Mouse (Mus musculus): ENCODE measurements around the gene Izumo2.
"Not testable (repeated sequence)": the region's sequence is repeated elsewhere in the genome, so short reads cannot be mapped to it uniquely, and the experiment has no call there.

The Izumo2 gene

DNA sequence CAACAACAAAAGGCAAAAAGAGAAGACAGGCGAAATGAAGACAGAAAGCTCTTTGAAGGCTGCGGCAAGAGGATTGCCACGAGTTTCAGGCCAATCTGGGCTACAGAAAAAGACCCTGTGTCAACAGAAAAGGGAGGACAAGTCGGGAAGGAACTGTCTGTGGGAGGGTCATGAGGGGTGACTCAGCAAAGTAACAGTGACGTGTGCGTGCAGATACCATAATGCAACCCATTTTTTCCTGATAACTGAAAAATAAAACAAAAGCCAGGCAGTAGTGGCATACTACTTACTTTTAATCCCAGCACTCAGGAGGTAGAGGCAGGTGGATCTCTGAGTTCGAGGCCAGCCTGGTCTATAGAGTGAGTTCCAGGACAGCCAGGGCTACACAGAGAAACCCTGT lies 10.6 kb upstream of the Izumo2 start:
- DNase-seq (ENCODE audit: low spot score in 2 of 2) = no peak

DNA sequence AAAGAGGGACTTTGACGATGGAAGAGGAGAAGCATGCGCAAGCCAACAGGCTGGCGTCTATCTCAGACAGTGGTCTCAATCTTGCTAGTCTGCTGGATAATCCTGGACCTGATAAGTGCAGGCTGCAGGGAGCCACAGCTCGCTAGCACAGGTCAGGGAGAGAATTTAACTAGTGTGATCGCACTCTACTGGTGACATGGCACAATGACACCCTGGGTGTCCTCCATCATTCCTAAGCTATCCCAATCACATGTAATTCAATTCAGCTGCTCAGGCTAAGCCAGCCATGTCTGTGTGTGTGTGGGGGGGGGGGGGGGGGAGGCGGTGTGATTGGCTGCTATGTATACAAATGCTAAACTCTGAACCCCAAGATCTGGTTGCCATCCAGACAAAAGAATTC lies 6.6 kb upstream of the Izumo2 start:
- no peak for DNase-seq (ENCODE audit: low spot score in 2 of 2)

DNA sequence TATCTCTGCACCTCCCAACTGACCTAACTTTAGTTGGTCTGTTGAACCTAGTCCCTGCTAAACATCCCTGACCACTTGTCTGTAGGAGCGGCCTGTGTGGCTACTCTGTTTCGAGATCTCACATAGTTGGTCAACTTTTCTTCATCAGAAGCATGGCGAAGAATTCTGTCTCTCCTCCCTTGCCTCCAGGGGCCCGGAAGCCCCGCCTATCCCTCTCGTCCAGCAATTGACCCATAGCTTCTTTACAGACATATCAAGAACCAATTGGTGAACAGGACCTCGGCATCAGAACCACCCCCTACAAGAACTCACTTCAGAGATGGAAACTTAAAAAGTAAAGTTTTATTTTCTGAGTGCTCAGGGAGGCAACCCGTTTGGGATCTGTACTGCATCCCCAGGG lies 5.6 kb upstream of the Izumo2 start:
- no peak for DNase-seq (ENCODE audit: low spot score in 2 of 2)

DNA sequence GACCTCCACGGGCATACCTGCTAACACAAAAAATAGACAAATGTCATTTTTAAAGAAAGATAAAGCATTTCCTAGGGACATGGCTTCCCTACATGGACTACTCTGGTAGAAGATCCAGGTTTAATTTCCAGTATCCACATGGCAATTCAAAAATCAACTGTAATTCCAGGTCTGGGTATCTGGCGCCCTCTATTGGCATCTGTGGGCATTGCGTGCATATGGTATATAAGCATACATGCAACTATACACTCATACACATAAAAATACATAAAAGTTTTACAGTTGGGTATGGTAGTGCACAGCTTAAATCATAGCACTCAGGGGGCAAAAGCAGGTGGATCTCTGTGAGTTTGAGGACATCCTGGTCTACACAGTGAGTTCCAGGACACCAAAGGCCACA lies 4.2 kb upstream of the Izumo2 start:
- peak in 1 of 2 experiments; percentile 15 for DNase-seq (ENCODE audit: low spot score in 2 of 2)

DNA sequence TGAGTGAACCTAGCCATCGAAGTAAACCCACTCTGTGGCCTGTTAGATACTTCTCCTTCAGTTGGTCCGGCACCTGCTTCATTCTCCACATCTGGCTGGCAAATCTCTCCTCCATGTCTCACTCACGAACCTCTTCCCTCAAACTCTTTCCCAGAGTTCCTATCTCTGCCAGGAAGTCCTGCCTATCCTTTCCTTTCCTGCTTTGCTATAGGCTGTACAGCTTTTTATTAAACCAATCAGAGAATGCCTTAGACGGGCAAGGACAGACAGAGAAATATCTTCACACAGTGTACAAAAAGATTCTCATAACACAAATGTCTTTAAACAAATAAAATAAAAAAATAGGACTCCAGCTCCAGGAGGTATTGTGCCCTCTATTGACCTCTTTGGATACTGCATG lies 3.5 kb upstream of the Izumo2 start:
- no peak for DNase-seq (ENCODE audit: low spot score in 2 of 2)

DNA sequence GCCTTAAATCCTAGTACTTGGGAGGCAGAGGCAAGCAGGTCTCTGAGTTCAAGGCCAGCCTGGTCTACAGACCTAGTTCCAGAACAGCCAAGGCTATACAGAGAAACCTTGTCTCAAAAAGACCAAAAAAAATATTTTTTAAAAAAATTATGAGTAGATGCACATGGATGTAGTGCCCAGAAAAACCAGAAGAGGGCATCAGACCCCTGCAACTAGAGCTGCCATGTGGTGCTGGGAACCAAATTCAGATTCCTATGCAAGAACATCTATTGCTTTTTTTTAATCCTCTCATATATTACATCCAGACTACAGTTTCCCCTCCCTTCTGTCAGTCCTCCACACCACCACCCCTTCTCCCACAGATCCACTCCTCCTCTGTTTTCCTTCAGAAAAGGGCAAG lies 2.2 kb upstream of the Izumo2 start:
- DNase-seq (ENCODE audit: low spot score in 2 of 2) = no peak

DNA sequence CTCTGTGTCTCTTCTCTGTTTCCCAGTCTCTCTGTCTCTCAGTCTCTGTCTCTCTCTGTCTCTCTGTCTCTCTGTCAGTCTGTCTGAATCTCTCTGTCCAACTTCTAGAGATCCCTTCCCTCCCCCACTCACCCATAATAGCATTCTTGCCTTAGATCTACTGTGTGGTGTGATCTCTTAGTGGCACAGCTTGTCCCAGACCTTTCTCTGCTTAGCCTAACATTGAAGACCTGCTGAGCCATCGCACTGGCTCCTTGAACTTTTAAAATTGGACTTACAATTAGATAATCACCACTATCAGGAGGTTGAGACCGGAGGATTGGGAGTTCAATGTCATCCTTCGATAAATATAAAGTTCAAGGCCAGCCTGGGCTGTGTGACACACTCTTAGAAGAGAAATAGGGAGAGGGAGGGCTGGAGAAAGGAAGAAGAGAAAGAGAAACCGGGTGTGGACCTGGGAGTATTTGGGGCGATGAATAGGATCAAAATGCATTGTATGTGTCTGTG lies 1.3 kb upstream of the Izumo2 start:
- DNase-seq (ENCODE audit: low spot score in 2 of 2) = no peak

DNA sequence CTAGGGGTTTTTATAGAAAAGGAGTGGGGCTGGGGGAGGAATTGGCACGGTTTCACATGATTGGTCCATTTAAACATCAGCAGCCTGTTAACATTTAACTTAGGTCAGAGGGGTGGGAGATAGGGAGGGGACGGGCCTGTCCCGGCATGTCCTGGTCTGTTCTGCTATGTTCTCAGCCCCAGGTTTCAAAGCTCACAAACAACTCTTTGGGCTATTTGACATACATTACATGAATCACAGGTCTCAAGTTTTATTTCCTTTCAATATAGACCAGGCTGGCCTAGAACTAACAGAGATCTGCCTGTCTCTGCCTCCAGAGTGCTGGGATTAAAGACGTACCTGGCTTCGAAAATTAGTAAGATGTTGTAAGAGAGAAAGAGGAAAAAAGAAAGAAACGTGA lies 449 bp upstream of the Izumo2 start:
- not testable (repeated sequence) for DNase-seq (ENCODE audit: low spot score in 2 of 2)

DNA sequence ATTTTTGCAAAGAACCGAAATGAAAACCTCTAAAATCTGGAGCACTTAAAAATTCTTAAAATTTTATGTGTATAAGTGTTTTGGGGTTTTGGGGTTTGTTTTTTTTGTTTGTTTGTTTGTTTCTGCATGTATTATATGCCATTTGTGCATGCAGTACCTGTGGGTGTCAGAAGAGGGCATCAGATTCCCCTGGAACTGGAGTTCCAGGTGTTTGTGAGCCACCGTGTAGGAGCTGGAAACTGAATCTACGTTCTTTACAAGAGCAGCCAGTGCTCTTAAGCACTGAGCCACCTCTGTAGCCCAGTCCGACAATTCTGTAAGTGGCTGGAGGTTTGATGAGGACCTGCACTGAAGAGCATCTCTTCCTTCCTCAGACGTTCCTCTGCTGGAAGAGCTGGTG lies 1.3 kb downstream of the Izumo2 start:
- no peak for DNase-seq (ENCODE audit: low spot score in 2 of 2)

DNA sequence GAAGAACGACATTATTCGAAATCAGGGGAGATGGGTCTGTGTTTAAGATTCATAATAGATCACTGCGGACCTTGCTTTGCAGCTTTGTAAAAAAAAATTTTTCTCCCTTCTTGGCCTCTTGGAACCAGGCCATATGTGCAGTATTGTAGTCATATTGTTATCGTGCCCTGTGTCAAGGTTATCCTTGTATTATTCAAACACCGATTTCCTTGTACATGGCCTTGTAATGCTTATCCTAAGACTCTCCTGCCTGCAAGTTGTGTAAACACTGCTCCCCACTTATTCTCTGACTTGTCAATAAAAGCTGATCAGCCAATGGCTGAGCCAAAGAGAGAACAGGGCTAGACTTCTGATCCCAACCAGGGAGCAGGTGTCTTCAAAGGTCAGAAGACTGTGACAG lies 13.5 kb downstream of the Izumo2 start:
- no peak for DNase-seq (ENCODE audit: low spot score in 2 of 2)

DNA sequence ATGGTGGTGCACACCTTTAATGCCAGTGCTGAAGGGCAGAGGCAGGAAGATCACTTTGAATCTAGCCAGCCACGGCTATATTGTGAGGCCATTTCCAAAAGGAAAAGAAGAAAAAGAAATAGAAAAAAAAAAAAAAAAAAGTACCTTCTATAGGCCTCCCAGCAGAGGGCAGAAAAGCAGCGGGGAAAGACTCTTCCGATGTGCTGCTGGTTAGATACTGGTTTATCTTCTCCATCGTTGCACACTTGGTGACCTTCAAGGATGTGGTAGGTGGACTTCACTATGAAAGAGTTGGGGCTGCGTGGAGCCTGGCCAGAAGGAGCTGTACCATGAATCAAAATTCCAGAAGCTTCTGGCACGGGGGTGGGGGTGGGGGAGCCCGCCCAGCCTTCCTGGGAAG lies 15.8 kb downstream of the Izumo2 start:
- no peak for DNase-seq (ENCODE audit: low spot score in 2 of 2)

DNA sequence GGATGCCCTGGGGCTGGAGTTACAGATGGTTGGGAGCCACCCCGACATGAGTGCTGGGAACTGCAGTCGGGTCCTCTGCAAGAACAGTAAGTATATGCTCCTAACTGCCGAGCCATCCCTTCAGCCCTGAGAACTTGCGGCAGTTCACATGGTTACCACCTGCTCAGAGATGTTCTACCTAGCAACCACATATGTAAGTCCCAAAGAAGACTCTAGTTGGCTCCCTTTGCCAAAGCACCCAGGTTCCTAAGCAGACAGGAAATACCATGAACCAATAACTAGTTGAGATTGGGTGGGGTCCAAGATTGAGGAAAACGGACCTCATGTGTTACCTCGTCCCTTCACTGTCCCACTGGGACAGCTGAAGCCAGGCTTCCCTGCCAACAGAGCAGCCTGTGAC lies 17.8 kb downstream of the Izumo2 start:
- no peak for DNase-seq (ENCODE audit: low spot score in 2 of 2)

DNA sequence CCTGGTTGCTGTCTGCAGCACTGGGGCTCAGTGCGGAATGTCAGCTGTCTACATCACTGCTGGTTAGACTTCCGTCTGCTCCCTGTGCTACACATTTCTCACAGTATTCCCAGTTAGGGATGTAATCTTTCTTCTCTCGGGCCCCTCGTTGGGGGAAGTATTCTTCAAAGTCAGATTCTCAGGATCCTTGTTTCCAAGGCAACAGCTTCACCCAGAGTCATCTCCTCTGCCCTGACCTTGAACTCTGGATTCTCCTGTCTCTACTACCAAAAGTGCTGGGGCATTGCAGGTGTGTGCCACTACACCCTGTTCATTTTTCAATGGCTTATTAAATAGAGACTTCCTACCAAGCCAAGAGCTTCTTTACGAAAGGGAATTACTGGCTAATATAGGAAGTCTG lies 18.6 kb downstream of the Izumo2 start:
- no peak for DNase-seq (ENCODE audit: low spot score in 2 of 2)

DNA sequence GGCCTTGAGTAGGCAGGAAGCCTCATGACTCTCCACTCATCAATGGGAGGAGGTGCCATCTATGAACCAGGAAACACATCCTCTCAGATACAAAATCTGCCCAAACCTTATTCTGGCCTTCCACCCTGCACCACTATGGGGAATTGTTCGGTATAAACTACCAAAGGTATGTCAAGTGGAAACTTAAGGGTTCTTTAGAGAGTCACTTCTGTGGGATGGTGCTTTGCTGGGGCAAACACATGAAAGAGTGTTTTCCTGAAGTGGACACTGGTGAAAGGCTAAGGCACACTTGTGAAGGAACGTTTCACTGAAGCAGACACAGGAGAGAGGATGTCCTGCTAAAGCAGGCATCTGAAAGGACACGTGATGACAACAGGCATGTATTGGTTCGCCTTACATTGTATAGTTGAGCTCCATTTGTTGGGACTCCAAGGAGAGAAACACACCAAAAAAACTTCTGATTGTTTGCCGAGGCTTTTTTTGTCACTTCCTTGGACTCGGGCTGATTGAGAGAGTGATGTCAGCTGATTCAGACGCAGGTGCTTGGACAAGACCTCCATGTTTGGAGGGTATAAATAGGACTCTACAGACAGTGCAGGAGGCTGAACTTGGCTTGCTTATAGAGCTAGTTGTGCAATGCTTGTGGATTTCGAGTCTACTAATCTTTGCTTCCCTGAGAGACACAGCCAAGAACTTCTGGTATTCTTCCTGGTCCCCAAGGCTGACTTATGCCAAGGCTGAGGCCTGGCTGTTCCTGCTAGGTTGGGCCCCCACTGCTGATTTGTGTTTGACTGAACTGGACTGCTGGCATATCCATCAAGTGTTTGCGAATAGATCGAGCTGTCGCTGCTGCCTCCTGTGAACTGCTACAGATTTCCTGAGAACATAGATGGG lies 19.8 kb downstream of the Izumo2 start:
- DNase-seq (ENCODE audit: low spot score in 2 of 2) = no peak

DNA sequence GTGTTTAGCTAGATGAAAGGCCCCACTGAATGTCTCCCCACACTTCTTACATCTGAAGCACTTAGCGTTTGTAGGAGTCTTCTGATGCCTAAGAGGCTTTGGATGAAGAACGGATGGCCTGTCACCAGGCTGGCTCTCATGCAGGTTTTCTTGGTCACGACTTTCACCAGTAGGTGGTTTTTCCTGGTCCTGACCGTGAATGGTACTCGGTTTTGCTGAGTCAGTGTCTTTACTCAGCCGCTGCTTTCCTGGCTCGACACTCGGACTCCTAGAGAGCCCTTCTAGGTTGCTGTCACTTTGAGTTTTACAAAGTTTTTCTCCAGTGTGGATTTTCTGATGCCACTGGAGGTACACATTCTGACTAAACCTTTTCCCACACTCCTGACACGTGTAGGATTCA lies 25.2 kb downstream of the Izumo2 start:
- DNase-seq (ENCODE audit: low spot score in 2 of 2) = no peak

DNA sequence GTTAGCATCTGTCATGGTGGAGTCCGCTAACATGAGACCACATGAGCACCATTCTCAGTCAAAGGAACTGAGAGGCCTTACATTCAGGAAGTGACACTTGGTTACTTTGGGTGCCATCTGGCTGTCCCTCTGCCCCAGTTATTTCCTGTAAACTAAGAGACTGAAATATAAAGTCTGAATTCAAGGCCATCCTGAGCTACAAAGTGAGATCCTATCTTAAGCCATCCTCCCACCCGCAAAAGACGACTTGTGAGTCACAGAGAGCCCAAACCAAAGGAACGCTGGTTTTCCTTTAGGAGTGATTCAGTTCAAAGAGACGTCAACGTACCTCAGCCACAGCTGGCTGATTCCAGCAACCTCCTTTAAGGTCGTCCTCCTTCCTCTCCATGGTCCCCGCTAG lies 32.8 kb downstream of the Izumo2 start:
- DNase-seq (ENCODE audit: low spot score in 2 of 2) = no peak

DNA sequence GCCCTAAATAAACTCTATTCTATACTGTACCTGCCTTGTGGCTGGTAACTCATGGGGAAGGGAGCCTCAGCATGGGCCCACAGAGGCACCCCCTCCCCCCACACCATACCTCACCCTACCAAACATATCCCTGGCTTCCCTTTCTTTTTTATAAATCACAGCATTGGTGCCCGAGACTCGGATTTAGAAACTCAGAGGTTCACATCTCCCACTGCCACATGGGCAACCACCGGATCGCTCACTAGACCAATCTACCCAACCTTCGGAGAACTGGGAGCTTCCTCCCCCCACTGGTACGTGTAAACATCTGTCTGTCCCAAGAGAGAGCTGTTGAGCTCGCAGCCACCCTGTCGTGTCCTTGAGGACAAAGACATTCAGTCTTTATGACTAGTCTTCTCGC lies 35.7 kb downstream of the Izumo2 start:
- no peak for DNase-seq (ENCODE audit: low spot score in 2 of 2)

DNA sequence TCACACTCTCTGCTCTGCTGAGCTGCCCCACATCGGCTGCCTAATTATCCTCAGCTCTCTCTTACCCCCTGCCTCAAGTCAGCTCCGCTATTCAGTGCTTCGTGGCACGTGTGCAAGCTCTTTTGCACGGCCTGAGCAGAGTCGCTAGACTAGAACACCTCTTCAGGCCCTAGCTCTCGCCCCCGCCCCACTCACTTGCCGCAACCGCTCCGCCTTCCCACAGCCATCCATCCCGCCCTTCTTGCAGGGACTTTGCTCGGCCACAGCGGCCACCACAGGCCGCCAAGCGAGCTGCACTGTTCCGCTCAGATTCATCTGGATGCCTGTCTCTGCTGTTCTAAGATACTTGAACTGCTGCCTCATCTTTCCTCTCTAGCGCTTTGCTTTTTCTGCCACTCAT lies 36.5 kb downstream of the Izumo2 start:
- DNase-seq (ENCODE audit: low spot score in 2 of 2) = peak; percentile 55 to 65

DNA sequence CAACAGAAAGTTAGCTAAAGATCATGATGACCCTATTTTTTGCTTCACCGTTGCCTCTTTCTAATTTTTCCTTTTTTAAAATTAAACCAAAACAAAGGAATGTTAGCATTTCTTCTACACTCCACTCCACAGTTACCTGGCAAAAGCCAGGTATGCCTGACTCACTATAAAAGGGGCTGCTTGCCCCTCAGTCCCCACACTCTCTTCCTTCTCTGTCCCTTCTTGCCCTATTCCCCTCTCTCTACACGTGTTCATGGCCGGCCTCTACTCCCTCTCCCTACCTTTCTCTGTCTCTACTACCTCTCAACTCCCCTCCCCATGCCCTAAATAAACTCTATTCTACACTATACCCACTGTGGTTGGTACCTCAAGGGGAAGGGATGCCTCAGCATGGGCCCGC lies 38.6 kb downstream of the Izumo2 start:
- no peak for DNase-seq (ENCODE audit: low spot score in 2 of 2)

DNA sequence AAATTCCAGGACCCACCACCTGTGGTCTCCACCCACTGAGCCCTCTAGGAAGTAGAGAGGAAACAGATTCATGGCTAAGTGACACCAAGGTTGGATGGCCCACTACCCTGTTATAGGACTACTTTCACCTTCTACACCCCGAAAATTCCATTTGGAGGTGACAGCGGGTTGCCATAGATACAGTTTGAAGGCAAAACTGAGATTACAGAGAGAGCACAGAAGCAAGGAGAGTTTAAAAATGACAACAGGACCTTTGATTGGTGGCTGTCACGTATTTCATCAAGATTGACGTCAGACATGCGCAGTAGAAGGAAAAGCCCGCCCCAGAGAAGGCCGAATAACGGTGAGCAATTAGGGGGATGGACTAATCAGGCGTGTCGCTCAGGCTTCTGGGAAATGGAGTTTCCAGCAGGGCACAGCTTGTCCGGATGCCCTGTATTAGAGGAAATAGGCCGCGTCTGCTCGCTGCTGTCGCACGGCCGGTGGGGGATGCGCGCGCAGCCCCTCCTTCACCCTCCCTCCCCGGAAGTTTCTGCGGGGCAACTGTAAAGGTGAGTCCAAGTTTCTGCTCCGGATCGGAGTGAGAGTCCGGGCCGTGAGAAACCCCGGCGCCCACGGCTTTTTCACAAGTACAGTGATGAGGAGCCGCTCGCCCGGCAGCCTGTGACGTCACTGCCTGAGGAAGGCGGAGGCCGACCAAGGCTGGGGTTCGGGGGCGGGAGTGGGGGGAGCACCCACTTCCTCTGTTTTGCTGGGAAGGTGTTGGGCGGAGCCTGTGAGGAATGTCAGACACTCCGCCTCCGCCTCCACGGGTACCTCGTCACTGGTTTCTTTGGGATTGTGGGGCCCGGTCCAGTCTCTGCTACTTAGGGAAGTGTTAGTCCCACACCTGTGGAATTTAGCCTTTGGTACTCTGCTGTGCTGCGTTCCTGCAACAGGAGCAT lies 39.8 kb downstream of the Izumo2 start, which contains the start of gene Vrk3:
Gene Vrk3 (plus strand): TSS at position 313 of the 944 bp plus-strand sequence.
- DNase-seq (ENCODE audit: low spot score in 2 of 2) = peak; percentile 87 to 88

DNA sequence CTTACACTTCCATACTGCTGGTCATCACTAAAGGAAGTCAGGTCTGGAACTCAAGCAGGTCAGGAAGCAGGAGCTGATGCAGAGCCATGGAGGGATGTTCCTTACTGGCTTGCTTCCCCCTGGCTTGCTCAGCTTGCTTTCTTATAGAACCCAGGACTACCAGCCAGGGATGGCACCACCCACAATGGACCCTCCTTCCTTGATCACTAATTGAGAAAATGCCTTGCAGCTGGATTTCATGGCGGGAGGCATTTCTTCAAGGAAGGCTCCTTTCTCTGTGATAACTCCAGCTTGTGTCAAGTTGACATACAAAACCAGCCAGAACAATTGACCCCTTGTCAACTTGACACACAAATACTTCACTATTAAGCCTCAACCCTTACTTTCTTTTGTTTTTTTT lies 42.4 kb downstream of the Izumo2 start, which contains the start of gene Zfp473:
Gene Zfp473 (minus strand): TSS at position 101 of the 400 bp plus-strand sequence.
- DNase-seq (ENCODE audit: low spot score in 2 of 2) = not testable (repeated sequence)

DNA sequence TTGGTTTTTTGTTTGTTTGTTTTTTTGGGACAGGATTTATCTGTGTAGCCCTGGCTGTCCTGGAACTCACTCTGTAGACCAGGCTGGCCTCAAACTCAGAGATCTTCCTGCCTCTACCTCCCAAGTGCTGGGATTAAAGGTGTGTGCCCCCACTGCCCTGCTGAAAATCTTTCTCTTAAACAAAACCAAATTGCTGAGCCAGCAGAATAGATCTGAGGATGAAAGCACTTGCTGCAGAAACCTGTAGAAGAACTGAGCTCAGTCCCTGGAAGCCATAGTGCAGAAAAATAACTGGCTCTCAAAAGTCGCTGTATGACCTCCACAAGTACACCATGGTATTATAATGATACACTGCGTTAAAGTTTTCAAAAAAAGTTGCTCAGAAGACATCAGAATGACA lies 48.6 kb downstream of the Izumo2 start:
- DNase-seq (ENCODE audit: low spot score in 2 of 2) = no peak

Data from spleen, postnatal 14 days (tissue).